Mouse (Mus musculus) layer of hippocampus, adult 9-10 months (tissue): ENCODE measurements around the gene Gm11733.
"Not testable (repeated sequence)": the region's sequence is repeated elsewhere in the genome, so short reads cannot be mapped to it uniquely, and the experiment has no call there.

ENCODE experiments used
- DNase-seq: peaks from one replicate; pipeline ENCODE4 v3.0.0; 2022; ENCODE audit warnings: low spot score

The Gm11733 gene

DNA sequence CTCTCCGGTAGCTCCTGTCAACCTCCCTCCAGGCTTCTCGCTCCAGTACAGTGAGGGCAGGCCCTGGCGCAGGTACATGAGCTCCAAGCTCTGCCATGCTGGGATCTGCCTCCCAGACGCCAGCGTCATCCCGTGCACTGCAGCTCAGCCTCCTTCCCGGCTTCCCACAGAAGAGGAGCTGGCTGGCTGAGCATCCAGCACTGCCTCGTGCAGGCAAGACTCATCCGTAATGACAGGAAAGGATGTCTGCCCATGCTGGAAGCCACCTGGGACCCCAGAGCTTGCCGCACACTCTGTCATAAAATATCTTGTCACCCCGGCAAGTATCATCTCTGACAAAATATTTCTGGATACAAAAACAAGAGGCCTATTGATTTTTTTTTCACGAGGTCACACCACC is at the start of gene Gm11733:
Gene Gm11733, plus strand, starts transcription at position 171 of the 400 bp plus-strand sequence.
- no peak for DNase-seq

DNA sequence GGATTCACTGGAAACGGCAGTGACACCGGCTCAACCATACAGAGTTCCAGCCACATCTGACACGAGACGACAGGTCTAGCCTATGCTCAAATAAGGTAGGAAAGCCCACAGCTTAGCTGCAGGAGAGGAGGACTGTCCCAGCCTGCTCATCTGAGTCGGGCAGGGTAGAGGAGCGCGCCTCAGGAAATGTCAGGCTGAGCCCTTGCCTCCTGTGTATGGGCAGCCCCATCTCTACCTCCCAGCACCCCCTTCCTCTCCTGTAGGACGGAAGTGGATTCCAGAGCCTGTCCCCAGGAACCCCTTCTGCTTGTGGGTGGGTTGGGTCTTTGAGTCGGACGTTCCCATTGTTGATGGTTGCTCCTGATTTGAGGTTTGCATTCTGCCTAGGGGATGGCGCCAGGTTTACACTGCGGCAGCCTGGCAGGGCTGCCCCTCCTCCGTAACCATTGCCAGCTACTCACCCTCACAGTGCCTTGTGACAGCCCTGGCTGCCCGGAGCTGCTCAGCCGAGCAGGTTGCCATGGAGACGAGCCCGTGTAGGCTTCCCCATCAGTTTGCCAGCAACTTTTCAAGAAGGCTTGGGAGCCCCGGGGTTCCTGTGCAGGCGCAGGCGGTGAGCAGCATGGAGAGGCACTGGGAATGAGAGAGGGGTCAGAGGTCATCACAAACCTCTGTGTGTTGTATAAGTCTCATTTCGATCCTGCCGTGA is 47.6 kb upstream of the Gm11733 start:
- no peak for DNase-seq

DNA sequence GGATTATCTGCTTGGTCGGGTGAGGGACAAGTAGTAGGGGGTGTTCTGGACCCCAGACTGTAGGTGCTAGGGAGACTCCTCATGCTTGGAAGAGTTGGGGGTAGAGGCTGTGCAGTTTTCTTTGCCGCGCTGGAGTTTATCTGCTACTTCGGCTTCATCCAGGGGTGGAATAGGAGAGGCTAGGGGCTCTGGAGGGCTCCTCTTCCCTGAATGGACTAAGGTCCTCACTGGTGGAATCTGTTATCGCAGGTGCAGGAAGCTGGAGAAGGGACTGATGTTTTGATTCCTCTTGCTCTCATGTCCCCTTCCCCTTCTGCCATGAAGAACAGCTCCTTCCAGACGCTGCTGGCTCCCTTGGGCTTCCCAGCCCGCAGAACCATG is 47.1 kb upstream of the Gm11733 start:
- DNase-seq: no peak

DNA sequence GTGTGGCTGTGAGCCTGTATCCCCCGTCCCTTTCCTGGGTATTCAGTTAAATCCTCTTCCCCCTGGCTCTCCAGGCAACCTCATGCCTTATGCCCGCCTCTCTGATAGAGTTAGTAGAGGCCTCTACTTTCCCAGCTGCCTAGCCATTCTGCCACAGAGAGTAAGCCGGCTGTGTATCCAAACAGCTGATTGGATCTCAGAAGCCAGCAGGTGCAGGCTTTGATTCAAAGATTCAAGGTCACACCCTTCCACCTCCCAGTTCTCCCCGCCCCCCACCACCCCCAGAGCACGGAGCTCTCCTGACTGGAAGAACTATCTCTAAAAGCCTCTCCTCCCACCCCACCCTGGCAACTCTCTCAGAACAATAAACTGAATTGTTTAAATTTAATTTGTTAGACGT is 45.8 kb upstream of the Gm11733 start:
- DNase-seq: no peak

DNA sequence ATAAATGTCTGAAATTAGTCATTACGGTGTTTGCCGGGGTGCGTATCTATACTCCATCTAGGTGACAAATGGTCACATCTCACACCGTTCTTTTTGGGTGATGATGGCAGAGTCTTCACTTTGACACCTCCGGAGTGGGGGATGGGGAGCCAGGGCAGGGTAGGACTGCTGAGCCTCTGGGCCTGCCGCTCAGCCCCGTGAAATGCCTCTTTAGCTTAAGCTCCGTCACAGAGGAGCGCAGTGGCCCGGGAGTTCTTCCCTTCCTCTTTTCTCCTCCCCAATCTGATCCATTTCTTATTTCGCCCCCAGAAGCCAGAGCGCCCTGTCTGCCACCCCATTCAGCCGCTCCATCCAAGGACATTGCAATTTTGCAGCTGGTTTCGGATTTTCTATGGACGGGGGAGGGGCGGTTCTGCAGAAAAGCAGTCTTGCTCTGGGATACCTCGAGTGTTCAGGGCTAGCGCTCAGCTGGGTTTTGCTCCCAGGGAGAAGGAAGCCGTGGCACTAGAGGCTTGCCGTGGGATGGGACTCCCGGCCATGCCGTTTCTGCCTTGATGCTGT is 43.2 kb upstream of the Gm11733 start:
- no peak for DNase-seq

DNA sequence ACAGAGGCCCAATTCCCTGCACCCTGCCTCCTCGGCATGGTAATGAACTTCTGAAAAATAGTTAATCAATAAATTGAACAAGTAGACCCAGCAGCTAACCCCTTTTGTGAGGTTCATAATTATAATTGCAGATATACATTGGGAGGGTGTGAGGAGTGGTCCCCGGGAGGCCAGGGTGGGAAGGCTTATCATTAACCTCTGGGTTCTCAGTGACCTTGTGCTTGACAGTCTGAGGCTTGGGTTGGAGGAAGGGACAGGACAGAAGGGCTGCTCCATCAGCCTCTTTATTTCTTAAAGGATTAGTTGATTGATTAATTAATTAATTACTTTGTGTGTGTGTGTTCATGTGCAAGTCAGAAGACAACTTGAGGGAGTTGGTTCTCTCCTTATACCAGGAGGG is 40.1 kb upstream of the Gm11733 start:
- DNase-seq: no peak

DNA sequence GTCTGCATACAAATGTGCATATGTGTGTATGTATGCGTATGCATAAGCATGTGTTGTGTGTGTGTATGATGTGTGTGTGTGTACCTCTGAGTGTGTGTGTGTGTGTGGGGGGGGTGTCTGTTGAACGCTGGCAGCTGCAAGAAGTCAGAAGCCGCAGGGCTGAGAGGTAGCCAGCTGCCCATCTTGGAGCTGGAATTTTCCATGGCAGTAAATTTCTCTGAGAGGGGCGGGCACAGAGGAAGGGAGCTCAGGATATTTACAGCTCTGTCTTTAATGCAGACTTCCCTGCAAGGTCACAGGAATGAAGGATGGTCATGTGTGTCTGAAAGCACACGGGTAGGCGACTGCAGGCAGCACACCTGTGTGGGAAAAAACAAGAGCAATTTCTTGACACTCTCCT is 38.5 kb upstream of the Gm11733 start:
- DNase-seq: no peak

DNA sequence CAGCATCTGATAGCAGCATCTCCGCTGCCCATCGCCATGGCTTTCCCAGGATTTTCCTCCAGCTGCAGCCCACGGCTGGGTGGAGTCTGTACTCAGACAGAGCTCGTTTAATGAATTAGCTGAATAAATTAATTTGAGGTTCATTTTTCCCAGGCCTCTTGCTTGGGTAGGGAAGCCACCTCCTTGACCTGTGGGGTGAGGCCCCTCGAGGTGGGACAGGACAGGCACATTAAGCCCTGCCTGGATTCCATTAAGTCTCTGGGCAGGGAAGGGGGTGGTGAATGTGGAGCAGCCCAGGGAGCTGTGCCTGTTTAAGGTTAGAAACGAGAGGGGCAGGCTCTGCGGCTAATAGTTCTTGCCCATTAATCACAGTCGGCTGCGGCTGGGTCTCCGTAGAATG is 30.1 kb upstream of the Gm11733 start:
- DNase-seq: no peak

DNA sequence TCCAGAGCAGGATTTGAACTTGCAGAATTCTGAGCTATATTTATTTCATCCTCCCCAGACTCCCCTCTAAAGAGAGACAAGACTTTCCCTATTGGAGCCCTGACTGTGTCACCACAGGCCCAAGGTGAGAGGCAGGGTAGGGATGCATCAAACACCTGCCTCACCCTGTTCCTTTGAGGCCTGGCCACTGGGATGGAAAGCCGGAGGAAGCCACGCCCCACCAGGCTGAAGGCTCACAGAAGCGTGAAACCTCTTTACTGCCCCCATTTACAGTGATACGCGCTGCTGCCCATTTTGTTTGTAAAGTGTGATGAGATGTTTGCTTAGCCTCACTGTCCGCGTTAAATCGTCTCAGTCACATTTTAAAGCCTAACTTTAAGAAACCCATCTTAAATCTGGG is 25.0 kb upstream of the Gm11733 start:
- no peak for DNase-seq

DNA sequence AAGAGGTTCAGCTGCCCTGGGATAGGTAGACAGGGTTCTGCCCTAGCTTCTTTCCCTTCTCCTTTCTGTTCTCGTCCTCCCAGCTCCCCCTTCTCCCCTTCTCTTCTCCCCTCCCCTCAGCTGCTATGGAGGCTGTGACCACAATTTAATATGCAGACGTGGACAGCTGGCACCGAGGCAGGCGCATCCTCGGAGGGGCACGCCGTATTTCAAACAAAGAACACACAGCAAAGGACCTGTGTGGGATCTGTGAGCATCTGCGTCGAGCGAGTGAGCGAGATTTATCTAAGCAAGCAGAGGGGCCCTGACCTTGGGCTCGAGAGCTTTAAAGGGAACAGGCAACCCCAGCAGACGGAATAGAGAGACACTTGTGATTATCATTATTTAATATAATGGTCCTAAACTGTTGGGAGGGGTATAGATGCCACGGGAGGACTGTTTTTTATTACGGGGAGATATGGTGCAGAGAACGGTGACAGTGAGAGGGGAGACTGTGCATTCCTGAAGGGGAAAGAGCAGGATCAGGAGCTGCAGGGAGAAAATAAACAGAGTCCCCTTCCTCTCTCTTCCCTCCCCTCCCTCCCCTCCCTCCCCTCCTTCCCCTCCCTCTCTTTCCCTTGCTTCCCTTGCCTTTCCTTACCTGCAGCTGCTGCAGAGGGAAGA is 21.8 kb upstream of the Gm11733 start:
- DNase-seq: no peak

DNA sequence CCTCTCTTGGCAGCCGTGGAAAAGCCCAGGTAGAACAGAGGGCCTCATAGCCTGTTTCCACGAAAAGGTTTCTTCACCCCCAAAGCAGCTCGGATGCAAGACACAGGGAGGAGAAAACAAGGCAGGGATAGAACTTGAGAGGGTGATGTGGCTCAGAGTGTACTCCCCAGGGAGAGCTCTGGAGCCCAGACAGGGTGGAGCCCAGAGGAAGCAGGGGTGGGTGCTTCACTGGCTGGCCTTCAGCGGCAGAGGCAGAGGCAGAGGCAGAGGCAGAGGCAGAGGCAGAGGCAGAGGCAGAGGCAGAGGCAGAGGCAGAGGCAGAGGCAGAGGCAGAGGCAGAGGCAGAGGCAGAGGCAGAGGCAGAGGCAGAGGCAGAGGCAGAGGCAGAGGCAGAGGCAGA is 20.8 kb upstream of the Gm11733 start:
- not testable (repeated sequence) for DNase-seq

DNA sequence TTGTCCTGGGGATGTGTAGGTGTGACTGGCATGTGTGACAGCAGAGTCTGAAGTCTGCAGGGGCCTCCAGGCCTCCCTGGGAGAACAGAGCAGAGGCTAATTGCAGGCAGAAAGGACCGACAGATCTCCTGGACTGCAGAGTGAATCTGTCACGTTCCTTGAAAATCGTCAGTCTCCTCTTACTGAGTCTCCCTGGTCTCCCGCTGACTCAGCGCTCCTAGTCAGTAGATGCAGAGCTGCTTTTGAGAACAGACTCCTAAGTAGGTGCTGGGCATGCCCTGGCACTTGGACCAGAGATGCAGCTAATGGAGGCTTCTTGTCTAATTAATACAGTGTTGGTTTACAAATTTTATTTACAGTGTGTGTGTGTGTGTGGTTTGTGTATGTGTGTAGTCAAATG is 17.9 kb upstream of the Gm11733 start:
- no peak for DNase-seq

DNA sequence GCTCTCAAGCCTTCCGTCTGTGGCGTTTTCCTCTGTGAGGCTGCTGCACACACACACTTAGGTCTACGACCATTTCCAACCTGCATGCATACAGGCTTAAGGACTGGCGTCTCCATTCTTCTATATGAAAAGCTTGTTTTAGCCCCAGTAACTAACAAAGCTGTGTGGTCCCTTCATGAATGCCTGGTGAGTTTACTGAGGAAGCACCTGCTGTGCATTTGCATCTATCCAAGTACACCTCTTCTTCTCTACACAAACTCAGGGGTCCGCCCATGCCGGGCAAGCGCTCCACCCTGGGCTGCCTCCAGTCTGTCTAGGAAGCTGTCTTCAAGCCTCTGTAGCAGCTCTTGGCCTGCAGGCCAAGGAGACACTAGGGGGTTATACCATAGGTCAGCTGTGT is 17.3 kb upstream of the Gm11733 start:
- DNase-seq: no peak

DNA sequence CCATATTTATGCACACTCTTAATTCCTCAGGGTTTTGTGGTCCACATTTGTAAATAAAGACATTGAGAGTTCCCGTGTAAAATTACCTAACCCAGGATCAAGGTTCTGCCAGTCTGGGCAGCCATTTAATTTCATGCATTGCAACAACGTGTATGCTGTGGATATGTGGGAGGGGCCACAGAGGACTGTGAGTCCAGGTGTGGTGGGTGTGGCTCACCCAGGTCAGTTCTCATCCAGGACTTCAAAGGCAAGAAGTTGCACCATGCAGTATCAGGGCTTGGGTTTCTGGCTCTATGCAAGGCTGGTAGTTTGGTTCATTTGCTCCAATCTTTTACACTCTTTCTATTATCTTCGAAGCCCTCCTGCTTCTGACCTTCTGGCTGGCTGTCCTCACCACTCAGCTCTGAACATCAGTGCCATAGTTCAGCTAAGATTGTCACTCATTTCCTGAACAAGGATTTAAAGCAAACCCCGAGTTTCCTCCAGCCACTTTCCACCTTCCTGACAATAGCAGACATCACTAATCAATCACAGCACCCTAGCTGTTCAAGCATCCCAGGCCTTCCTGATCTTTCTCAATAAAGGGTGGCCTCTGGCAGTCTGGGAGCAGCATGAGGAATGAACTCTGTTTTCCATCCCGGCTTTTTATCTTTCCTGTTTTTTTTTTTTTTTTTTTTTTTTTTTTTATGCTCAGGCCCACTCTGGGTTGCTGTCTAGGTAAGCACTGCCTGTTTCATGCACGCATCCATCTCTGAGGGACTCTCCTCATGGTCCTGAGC is 15.4 kb upstream of the Gm11733 start:
- no peak for DNase-seq

DNA sequence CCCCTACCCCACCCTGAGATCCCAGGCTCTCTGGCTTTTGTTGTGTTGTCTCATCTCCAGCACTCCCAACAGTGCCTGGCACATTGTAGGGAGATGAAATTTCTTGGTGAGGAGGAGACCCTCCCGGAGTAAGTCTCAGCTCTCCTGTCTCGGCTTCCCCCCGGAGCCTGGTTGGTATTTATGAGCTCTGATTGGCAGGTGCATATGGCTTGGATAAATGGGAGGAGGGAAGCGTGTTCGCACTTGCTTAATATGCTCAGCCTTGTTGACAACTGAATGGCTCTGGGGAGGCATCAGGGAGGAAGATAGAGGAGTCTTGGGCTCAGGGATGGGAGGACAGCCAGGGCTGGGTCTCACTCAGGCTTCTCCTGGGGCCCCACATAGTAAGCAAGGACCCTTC is 14.4 kb upstream of the Gm11733 start:
- DNase-seq: no peak

DNA sequence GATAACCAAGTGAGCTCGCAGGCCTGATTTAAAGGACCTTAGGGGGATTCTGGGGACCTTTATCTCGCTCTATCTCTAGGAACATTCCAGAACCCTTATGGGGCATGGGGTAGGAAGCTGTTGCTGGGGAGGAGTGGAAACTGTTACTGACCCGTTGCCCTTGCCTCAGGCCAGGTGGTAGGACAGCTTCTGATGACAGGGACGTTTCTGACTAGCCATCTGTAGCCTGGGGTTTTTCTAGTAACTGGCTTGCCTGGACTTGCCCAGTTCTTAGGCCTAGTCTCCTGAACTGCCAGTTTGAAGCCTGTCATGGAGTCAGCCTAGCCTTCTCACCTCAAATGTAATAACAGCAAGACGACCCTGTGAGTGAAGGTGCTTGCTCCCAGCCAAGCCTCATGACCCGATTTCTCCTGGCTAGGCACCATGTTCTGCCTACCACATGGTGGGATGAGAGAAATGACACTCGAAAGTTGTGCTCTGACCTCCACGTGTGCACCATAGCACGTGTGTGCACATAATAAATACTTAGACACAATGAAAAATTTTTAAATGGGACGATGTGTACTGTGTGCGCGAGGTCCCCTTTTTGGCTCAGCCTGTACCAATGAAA is 13.5 kb upstream of the Gm11733 start:
- no peak for DNase-seq

DNA sequence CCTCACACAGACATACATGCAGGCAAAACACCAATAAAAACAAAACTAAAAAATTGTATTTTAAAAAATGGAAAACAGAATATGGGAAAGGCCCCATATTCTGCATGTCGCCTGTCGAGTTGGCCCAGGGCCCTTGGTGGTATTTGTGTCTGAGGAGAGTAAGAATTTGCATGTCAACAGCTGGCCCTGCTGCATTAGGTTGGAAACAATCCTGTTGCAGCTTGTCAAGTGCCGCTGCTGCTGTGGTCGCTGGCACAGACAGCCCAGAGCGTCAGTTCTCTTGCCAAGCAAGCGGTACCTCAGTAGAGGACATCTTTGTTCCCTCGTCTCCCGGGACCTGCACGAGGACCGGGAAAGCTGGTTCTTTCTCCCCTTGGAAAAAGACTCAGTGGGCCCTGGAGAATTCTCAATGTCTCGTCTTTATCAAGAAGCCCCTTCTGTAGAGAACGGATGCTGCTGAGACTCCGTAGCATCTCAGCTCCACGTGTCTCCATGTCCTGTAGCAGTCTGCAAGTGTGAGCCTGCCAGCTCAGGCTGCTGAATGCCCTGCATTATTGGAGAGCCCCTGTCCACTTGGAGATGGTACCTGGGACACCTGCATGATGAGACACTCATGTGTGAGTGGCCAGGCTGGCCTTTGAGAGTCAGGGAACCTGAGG is 12.4 kb upstream of the Gm11733 start:
- DNase-seq: no peak

DNA sequence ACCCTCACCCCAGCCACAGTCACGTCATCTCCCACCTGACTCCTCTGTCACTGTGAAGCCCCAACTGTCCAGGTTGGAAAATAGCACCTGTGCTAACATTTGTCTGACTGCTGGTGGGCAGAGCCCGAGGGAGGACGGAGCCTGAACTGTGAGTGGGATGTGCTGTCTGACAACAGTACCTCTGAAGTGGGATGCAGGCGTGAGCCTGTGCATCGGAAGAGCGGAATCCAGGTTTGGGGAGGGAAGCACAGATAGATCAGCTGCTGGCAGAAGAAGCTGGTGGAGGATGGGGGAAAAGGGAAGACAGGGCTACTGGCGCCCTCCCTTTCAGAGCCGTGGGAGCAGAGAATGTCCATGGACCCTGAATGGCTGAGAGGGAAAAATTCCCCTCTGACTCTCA is 11.3 kb upstream of the Gm11733 start:
- DNase-seq: no peak

DNA sequence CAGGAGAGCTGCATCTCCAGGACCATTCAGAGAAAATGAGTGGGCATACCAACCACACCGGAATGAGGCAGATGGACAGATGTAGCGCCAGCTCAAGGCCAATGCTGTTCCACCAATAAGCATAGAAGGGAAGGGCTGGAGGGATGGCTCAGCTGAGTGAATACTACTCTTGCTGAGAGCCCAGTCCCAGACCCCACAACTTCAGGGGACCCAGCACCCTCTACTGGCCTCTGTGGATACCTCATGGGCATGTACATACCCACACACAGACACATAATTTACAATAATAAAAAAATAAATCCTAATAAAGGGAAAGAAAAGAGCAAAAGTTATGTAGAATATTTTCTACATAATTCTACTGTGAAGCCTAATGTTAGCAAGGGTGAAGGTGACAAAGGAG is 9.0 kb upstream of the Gm11733 start:
- DNase-seq: no peak

DNA sequence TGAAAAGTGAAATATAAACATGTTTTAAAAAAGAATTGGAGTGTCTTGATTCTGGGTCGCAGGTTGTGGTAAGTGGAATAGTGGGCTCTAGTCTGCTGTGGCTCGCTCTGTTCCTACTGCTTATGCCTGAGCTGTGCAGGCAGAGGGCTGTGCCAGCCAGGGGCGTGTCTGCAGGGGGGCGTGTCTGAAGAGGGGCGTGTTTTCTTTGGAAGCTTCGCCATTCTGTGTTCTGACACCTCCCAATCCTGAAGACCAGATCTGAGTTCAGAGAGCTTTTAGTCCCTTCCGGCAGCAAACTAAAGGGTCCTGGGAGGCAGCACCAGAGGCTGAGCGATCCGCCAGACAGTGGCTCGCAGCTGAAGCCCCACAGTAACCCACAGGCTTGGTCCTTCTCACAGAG is 8.5 kb upstream of the Gm11733 start:
- no peak for DNase-seq

DNA sequence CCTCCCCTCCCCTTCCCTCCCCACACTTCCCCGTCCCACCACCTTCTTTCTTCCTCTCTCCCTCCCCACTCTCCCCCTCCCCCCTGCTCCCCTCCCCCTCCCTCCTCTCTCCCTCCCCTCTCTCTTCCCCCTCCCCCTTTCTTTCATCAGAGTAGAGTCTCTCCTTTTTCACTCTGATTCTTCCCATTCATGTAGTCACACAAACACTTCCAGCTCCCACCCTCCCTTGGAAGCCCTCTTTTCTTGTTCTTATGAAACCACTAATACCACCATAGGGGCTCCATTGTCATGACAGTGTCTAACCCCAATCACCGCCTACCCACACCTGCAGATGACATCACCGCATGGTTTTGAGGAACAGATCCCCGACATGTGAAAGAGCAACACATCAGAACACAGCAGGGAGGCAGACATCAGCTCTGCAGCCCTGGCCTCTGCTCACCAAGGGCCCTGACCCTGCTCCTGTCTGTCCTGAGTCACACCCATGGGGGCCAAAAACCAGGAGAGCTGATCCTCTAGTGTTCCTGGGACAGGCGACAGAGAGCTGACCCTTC is 7.5 kb upstream of the Gm11733 start:
- no peak for DNase-seq
